Mouse (Mus musculus): Measurements from ENCODE around the gene Mup4. TPM values are rescaled to one million over a fixed set of nuclear protein-coding genes. Genes with fewer than 3 reads are reported as not detected.

The Mup4 gene
- total RNA-seq (2023) = not detected

DNA sequence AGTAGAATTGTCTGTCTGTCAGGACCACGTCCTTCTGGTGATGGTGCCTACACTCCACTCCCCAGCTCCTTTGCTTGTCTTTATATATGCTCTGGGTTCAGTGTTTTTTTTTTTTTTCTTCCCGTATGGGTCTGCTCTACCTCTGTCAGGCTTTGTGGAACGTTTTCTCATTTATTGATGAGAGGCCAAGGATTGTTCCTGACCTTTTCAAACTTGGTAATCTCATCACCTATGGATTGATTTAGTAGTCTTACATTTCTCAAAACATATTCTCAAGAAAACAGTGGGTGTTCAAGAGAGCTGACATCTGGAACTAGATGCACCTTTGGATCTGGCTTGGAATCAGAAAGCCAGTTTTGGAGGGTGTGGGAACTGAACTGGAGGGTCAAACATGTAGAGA is at the start of gene Mup4:
Gene Mup4 (minus strand): TSS at position 101 of the 400 bp plus-strand sequence.

DNA sequence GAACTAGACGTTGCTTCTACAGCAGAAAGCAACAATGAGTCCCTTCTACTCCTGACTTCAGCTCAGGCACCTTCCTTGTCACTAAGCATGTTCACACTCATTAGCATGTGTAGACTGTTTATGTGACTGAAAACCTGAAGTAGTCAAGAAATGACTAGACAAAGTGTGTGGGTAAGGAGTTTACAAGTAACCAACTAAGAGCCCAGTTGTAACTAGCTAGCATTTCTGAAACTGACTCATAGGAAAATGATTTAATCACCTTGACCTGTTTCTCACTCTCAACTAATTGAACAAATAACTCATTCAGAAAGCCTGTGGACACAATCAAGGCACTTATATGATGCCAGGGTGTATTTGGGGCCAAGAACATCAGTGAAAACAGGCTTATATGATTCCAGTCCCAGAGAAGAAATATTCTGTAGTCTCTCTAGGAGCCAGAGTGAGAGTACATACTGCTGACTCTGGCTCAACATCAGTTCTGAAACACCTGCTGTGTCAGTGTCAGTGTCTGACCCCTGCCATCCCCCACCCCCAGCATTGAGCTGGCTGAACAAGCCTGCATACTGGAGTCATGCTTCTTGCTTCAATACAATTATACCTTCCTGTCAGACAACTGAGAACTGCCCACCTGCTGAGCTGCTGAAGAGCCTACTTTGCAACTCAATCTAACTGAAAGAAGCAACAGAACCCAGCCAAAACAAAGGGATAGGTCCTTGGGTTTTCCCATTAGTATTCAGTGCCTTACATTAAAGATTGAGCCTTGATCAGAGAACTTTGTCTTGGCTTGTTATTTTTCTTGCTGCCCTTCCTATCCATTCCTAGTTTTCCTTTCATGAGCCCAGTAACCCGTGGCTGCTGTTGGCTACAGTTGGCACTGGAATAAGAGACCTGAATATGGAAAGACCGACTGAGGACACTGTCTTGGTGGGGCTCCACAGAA is 3.2 kb upstream of the Mup4 start, which contains the start of gene Mup6:
Gene Mup6 (plus strand): TSS at position 890 of the 940 bp plus-strand sequence.

DNA sequence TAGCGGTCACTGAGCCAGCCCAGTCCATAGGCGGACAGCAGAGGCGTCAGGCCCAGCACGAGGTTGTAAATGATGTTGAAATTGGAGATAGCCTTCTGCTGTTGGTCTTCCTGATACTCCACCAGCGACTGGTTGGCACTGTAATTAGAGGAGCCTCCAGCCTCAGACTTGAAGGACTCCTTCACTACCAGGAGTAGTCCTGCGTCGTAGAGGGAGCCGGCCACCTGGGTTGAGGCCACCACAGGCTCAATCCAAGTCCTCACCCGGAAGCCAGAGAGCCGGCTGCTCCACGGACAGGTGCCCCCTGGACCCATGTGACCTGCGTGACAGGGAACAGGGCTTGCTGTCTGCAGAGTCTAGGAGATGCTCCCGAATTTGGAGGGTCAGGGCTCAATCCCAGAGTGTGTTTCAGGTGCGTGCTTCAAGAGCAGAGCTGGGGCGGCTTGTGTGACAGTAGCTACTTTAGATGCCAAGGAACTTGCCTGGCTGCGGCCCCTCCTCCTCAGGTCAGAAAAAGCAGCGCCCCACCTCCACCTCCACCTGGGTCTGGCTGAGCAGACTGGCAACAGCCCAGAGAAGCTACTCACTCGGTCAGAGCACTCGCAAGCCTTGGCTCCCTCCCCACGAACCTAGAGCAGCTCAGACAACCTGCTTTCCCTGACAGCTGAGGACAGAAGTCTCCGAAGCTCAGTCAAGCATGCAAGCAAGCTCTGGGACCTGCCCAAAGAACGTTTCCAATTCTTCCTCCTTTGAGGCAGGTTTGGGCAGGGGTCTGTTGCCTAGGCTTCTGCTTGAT is 45.7 kb downstream of the Mup4 start, which contains the start of gene Slc46a2:
Gene Slc46a2 (minus strand): TSS at position 449 of the 796 bp plus-strand sequence.

Other genes with a start within 250 kb of the Mup4 start
- gene Inip, start 159.1 kb downstream of the Mup4 start, total RNA-seq (2023) = 28.0 TPM
- gene Snx30, start 154.9 kb downstream of the Mup4 start, total RNA-seq (2023) = 25.1 TPM
- not detected for gene Slc46a2, start 45.7 kb downstream of the Mup4 start, total RNA-seq (2023)
- not detected for gene Mup6, start 3.6 kb upstream of the Mup4 start, total RNA-seq (2023)
- gene Mup7, start 109.8 kb upstream of the Mup4 start, total RNA-seq (2023) = not detected
- gene Mup2, start 193.6 kb upstream of the Mup4 start, total RNA-seq (2023) = not detected